Mouse (Mus musculus) ovary, adult 10 weeks (tissue): ENCODE data around the gene Tspan14. TPM values are rescaled to one million over a fixed set of nuclear protein-coding genes. Genes with fewer than 3 reads are reported as not detected.

ENCODE experiments used
- polyA plus RNA-seq: library from polyadenylated mRNA; stranded (reverse); fragments of 350-450 nt; fragmentation: Illumina TruSeq; extraction: RNeasy Lipid Tissue Mini Kit (QIAGEN cat#74804); gene quantifications from one replicate; pipeline ENCODE4 v1.2.3, GENCODE M21; 2014

The Tspan14 gene
- polyA plus RNA-seq: 26.1 TPM

DNA sequence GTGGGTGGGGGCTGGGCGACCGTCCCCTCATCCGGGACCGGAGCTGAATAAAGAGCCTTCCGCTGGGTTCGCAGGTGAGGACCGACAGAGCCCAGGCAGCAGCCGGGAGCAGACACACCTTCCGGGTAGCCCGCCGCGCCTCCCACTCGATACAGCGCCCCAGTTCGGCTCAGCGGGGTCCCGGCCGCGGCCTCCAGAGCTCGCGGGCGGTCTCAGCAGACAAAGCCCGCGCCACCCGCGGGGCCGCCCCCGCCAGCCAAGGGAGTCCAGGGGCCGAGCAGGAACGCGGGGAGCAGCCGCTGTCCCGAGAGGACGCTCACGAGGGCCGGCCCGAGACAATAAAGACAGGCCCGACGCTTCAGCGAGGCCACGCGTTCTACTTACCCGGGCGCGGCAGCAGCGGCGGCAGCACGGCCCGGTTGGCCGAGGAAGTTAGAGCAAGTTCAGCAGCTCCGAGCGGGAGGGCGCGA lies at the start of gene Tspan14:
Gene Tspan14 (minus strand): TSS at position 416 of the 470 bp plus-strand sequence.

DNA sequence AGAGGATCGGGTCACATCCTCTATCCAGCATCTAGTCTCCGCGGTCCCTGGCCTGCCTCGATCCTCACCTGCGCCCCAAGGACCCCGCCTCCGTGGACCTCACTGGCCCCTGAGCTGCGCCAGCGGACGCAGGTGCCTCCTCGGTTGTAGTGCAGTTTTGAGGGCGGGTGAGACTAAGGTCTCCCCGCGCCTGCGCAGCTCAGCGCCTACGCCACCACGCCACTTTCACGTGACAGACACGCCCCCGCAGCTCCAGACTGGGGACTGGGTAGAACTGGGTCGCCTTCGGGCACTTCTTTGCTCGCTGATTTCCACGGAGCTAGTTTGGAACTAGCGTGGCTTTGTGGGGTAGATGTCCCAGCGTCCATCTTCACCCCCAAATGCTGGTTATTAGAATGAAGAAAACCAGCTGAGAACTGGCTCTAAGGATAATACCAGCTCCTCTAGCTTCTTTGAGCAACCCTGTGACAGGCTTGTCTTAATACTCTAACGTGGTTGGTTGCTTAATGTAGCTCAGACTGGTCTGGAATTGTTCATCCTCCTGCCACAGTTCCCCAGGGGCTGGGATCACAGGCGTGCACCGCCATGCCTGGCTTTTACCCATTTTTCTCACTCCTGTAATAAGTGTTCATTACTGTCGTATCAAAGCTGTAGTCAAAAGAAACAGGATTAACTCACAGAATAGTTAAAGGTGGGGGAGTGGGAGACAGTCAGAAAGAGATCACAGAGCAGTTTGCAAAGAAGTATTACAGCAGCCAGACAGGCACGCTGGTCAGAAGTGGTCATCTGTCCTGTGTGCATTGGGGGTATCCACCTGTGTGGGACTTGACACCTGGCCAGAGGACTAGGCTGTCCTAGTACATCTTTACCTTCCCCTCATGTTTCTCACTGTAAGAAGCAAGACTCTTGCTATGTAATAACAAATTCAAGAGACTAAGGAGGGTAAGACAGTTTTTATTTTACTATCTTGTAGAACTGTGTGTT lies 47.3 kb upstream of the Tspan14 start, which contains the start of gene Fam213a:
Gene Fam213a (minus strand): TSS at position 159 of the 984 bp plus-strand sequence.

DNA sequence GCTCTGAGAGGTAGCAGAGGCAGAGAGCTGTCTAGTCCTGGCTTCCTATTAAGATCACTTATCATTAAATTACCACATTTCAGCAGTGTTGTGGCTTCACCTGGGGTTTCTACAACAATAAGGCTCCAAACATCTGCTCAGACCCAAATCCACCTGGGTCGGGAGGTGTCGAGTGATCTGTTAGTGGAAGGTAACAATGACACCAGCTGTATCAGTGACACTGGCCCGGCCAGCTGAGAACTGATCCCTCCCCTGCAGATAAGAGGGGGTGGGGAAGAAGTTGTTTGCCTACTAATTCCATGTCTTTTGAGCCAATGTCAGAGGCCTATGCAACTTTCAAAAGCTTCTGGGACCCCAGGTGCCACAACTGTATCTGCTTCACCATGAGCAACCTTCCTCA lies 73.4 kb downstream of the Tspan14 start, which contains the start of gene Sh2d4b:
Gene Sh2d4b (minus strand): TSS at position 71 of the 400 bp plus-strand sequence.

Other genes with a start within 250 kb of the Tspan14 start
- gene Sh2d4b, start 73.5 kb downstream of the Tspan14 start, polyA plus RNA-seq: 6.3 TPM
- gene Fam213a, start 47.0 kb upstream of the Tspan14 start, polyA plus RNA-seq: 336 TPM
- 1.5 TPM for gene Dydc2, start 102.4 kb upstream of the Tspan14 start, polyA plus RNA-seq
- 0.51 TPM for gene Dydc1, start 106.1 kb upstream of the Tspan14 start, polyA plus RNA-seq
- gene Mat1a, start 138.2 kb upstream of the Tspan14 start, polyA plus RNA-seq: 1.4 TPM
- not detected for gene Sftpa1, start 165.0 kb upstream of the Tspan14 start, polyA plus RNA-seq
- gene Mbl1, start 184.7 kb upstream of the Tspan14 start, polyA plus RNA-seq: not detected
- gene Sftpd, start 218.3 kb upstream of the Tspan14 start, polyA plus RNA-seq: not detected